Mouse (Mus musculus) cerebellum, postnatal 14 days (tissue): ENCODE measurements around the gene Il16.

ENCODE experiments used
- DNase-seq, 2 experiments: peaks; one replicate each; pipeline ENCODE4 v3.0.0; 2021; ENCODE audit warnings: mixed read lengths in 2 of 2

Gene Il16

DNA sequence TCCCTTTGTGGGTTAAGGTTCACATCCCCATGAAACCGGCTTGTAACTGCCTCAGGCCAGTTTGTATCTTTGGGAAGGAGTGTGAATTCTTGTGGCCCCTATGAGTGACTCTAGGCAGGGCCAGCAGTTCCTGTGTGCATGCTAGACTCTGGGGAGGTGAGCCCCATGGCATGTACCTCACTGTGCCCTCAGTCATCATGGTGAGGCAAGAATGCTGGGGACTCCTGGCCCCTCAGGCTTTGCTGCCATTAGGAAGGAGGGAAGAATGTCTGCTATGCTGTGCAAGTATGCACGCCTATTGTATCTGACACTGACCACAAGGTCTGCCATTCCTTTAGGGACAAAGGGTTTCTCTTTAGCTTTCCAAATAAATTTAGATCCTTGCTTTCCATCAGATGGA lies 104.4 kb downstream of the Il16 start:
- DNase-seq = no peak

DNA sequence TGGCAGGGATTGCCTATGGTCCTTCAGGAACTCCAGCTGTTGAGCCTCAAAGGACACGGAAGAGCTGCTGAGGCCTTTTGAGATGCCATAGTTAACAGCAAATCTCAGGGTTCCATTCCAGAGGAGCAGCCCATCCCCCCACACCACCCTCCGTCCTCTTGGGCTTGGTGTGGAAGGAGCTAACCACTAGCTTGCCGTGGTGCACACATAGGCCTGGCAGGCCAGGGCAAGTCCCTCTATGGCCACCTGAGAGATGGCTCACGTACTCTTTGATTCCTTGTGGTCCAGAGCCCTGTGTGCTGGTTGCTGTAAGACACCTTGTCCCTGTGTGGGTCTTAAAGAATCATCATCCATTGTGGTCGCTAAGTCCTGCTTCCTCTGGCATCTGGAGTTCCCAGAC lies 104.9 kb downstream of the Il16 start:
- no peak for DNase-seq

DNA sequence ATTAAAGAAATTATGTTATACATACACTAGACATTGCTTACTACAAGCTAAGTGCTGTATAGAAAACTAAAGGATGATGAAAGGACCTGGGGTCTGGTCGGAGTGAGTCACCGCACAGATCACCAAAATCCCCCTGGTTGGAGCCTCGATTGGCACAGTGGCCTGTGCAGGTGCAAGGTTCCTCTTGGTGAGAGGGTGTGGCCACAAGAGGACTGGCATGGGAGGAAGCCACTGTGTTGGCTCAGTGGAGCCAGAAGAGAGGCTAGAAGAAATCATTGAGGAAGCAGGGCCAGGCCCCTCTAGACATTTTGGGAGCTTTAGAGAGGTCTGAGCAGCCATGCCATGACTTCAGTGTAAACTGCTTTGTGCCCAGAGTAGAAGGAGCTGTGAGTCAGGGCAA lies 106.4 kb downstream of the Il16 start:
- DNase-seq = no peak

DNA sequence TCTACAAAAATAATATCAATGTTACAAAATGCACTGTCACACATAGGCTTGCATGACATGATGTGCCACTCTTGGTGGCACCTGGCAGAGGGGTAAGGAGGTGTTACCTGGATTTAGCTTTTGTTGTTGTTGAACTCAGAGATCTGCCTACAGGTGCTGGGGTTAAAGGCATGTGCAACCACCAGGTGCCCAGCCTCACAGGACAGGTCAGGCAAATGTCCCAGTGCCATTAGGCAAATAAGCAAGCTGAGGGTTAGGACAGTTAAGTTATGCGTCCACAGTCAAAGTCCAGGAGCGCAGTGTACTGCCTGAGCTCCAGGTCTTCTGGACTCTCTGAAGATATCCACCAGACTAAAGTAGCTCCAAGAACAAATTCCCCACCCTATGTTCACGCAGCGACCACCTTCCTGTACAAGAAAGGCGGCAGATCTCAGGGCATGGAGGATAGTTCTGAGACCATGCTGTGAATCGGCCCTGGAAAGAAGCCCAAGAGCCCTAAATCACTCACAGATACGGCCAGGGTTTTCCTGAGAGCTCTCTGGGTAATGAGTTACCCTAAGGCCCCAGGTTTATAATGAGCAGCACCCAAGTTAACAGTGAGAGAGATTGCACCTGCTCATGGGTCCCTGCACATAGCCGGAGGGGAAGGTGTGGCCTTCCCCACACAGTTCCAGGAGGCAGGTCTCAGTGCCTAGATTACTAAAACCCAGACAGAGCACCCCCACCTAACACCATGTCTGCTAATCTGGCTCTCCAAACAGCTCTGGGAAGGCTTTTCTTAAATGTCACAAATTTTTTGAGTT lies 107.5 kb downstream of the Il16 start:
- no peak for DNase-seq

- DNase-seq = peak; percentile 58 to 59
Measured at GRCm38 (mm10) chr7:83636425-83636824, 109.1 kb downstream of the Il16 start.

- DNase-seq = no peak
Measured at GRCm38 (mm10) chr7:83635726-83636125, 109.8 kb downstream of the Il16 start.

DNA sequence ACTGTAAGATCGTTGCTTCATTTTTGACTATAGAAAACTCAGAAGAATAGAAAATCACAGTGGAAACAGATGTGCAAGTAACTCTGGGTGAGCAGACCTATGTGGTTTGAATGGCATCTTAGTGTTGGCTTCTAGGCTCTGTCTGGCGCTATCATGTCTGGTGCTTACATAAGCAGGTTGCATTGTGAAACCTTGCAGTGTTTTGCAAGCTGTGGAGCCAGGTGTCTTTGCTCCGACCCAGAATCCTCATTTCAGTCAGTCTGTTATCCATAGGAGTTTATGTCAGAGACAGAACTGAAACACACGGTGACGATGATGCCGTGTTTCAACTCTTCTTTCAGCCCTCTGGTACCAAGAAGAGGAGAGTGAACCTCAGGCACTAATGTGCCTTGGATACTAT lies 111.7 kb downstream of the Il16 start:
- no peak for DNase-seq

- no peak for DNase-seq
Measured at GRCm38 (mm10) chr7:83632682-83633120, 112.8 kb downstream of the Il16 start.

DNA sequence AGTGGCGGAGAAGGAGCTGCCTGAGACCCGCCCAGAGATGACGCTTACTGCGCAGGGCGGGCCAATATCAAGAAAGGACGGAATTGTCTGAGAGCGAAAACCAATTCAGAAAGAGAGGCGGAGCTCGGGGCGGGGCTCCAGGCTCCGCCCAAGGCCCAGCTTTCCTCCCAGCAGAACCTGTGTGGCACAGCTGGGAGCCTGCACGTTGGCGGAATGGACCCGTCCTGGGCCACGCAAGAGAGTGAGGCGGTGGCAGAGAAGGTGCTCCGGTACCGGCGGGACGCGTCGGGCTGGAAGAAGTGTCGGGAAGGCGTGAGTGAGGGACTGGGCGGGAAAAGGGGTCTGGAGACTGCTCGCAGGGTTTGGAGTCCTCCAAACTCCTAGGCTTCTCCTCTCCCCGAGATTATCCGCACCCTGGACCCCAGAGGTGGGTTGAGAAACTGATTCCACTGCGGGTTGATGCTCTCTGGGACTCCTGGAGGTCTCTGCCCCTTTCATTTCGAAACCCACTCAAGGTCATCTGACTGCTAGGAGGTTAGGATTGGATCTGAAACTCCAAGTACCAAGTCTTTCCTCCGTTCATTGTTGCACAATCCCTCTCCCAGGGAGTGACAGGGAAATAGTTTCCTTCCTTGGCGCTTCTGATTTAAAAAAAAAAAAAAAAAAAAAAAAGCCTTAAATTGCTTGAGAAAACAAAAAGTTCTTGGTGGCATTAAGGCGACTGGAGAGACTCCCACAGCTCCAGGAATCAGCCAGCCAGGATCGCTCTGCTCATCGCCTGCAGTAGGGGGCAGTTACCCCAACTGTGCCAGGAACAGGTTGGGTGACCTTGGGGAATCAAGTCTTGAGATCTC lies 113.5 kb downstream of the Il16 start, which contains the start of gene Stard5:
Gene Stard5, plus strand, starts transcription at position 132 of the 854 bp plus-strand sequence.
- DNase-seq = peak; percentile 86 to 91

DNA sequence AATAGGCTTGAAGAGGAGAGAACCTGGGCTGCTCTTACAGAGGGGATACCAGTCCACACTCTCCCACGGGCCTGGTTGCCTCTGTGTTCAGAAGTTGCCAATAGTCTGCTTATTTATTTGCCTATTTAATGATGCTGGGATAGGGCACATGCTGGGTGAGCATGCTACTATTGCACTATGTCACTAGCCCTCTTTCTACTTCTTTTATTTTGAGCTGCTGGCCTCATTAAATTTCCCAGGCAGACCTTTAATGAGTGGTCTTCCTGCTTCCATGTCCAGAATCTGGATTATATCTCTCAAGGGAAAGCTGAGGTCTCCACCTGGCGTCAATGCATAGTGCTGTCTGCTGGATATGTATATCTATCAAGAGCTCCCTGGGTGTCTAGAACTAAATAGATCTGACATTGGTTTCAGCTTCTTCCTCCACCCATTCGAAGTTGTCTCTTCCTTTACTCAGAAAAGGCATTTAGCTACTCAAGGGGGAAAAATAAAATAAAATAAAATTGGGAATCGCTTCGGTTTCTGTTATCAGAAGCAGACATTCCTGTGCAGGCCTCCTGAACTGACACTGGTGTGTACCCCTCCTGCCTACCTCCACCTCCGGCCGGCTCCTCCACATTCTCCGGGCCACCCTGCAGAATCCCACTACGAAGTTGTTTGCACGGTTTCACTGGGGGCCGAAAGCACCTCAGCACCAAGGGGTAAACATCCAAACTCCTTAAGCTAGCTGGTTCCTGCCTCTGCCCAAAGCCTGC lies 114.3 kb downstream of the Il16 start:
- no peak for DNase-seq

DNA sequence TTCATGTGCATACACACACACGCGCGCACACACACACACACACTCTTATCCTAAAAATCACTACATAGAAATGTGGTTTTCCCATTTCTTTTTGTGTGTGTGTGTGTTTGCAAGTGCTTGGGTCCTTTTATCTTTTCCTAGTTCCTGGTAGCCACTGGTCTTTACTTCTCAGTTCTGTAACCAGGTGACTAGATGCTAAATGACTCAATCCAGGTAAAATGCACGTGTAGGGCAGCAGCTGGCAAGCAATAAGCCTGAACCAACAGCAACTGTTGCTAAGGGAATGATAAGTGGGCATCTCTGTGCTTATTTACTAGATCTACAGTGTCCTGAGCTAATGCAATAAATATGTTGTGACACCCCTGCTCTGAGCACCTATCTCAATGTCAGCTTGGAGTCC lies 118.2 kb downstream of the Il16 start:
- DNase-seq = no peak

- DNase-seq = no peak
Measured at GRCm38 (mm10) chr7:83626557-83627257, 118.8 kb downstream of the Il16 start.

- DNase-seq = no peak
Measured at GRCm38 (mm10) chr7:83624065-83624464, 121.5 kb downstream of the Il16 start.

DNA sequence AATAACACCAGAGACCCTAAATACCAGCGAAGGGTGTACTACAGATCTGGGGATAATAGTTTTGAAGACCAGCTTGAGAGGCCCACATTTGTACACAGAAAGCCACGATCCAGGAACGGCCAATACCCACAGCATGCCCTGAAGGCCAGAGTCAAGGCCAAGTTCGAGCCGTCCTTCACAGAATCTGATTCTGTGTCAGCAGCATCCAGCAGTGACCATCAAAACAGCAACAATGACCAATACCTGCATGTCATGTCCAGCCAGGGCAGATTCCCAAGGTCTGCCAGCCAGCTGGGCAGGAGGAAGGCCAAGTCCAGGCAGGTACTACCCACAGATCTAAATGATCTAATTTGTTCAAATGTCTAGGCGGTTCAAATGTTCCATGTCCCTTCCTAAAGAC lies 122.9 kb downstream of the Il16 start:
- no peak for DNase-seq

GRCm38 (mm10) chr7:83618709-83619108 lies 126.8 kb downstream of the Il16 start:
- DNase-seq = no peak

DNA sequence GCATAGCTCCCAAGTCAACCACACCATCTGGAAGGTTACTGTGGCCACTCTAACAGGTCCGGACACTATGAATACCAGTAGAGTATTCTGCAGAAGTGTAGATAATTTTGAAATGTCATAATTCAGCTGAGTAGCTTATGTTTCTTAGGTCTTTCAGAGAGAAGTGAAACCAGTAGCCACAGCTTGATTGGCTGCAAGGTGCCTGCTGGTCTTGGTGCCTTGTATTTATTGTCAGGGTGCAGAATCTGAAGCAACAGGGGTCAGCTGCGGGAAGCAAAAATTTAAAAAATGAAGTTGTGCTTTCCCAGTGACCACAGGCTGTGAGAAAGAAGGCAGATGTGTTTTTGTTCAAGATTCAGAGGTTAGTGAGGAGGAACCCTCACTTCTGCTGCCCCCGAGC lies 129.3 kb downstream of the Il16 start:
- DNase-seq = no peak

DNA sequence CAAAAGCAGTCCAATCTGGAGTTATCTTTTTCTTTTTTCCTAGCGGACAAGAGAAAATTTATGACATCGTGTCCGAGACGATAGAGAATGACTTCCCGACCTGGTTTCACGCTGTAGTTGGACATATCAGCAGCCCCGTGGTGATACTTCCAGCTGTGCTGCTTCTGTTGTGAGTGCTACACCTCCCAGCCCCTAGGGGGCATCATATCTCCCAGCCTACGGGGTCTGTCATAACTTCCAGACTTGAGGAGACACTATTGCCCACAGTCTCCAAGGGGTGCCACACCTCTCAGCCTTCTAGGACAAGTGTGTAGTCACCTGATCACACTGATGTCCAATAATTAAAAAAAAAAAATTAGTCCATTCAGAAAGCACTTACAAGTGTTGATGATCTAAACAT lies 129.7 kb downstream of the Il16 start:
- DNase-seq = no peak

- no peak for DNase-seq
Measured at GRCm38 (mm10) chr7:83615272-83615671, 130.3 kb downstream of the Il16 start.

- no peak for DNase-seq
Measured at GRCm38 (mm10) chr7:83611886-83612285, 133.6 kb downstream of the Il16 start.

DNA sequence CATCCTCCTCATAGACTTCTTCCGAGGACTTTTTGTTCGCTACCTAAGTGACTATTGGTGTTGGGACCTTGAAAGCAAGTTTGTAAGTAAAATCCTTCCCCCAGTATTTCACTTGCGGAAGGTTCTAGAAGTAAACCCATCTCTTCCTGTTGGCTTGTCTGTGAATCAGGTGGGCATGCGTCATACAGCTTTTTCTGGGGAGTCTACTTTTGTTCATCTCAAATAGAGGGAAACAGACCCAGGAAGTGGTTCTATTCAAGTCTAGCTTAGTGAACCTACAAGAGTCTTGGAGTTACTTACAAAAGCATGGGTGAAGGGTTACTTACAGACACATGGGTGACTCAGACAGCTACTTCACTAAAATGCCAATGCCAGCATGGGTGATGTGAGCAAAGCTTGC lies 135.6 kb downstream of the Il16 start:
- DNase-seq = no peak

- no peak for DNase-seq
Measured at GRCm38 (mm10) chr7:83606796-83607195, 138.7 kb downstream of the Il16 start.

GRCm38 (mm10) chr7:83604180-83604944 lies 141.2 kb downstream of the Il16 start:
- DNase-seq = no peak
